Comparison of ENCODE assay signal across 8 mouse cellular contexts in genomic region chr17:12757990-12758389, GRCm38 (mm10). TPM values are rescaled to one million over a fixed set of nuclear protein-coding genes. Genes with fewer than 3 reads are reported as not detected.
A peak's percentile ranks its signal among the peaks of the same experiment; 100 is the strongest.
DNase-seq lines count a peak whose midpoint lies in the region; ATAC-seq and TF ChIP-seq lines count a peak whose summit lies in the region.

No protein-coding gene starts in this region.

- H3K27me3 ChIP-seq in embryonic facial prominence, embryonic 15.5 days = no peaks in the 10 kb centered on the region
- H3K27me3 ChIP-seq in embryonic facial prominence, embryonic 10.5 days (replicated peaks; ENCODE audit: low read depth, poor library complexity, severe bottlenecking) = no peaks in the 10 kb centered on the region

- peaks cover 4% of the 10 kb centered on the region; the same call in 1 of the 2 replicates for H3K36me3 ChIP-seq in embryonic facial prominence, embryonic 15.5 days
- peaks cover 48% of the 10 kb centered on the region for H3K36me3 ChIP-seq in embryonic facial prominence, embryonic 10.5 days (replicated peaks)

- TF ChIP-seq CTCF in gastrocnemius, adult 2 months (IDR thresholded peaks at IDR 0.05) = no peak

- 0 out of 2 replicates have a peak overlapping the region, but pooled peaks have one; percentile 14 for H3K27ac ChIP-seq in embryonic facial prominence, embryonic 15.5 days (replicated peaks)
- H3K27ac ChIP-seq in embryonic facial prominence, embryonic 10.5 days (replicated peaks) = no peak overlapping the region
- H3K27ac ChIP-seq in gastrocnemius, adult 2 months = peak overlapping the region; percentile 92

- H3K4me1 ChIP-seq in embryonic facial prominence, embryonic 15.5 days = peaks cover 75% of the 10 kb centered on the region
- peaks cover 47% of the 10 kb centered on the region for H3K4me1 ChIP-seq in embryonic facial prominence, embryonic 10.5 days

- no peak for ATAC-seq in embryonic facial prominence, embryonic 15.5 days (ENCODE audit: insufficient number of reproducible peaks, low FRiP score, low TSS enrichment, low read depth)

- no peak for DNase-seq in embryonic facial prominence, embryonic 10.5 days (ENCODE audit: low spot score)
- peak; percentile 59 for DNase-seq in right cerebral cortex, adult 18-20 months
- no peak for DNase-seq in right cerebral cortex, postnatal 4 days
- peak; percentile 77 for DNase-seq in gastrocnemius, adult 2 months
- DNase-seq in left cerebral cortex, postnatal 36 days (ENCODE audit: low spot score in 2 of 2) = peak; percentile 29 to 34
- no peak for DNase-seq in embryo, embryonic 11 days
- DNase-seq in layer of hippocampus, postnatal 25 days (ENCODE audit: extremely low spot score in 1 of 2, low spot score in 1 of 2) = no peak

- no peak overlapping the region for H3K9ac ChIP-seq in embryonic facial prominence, embryonic 15.5 days

- H3K4me2 ChIP-seq in embryonic facial prominence, embryonic 15.5 days (replicated peaks) = no peak overlapping the region

- 59% methylated on average over 5 of the region's 5 CpGs for WGBS in embryonic facial prominence, embryonic 15.5 days
- WGBS in embryonic facial prominence, embryonic 10.5 days = 92% methylated on average over 5 of the region's 5 CpGs

- intact Hi-C loops in gastrocnemius, adult 2 months (cut with DNase I) = loop anchor here (2.0 kb wide), 1 partner anchor 35 kb away; no protein-coding TSS in a partner anchor
- intact Hi-C loops in left cerebral cortex, postnatal 36 days (cut with DNase I) = no loop called here

- H3K4me3 ChIP-seq in embryonic facial prominence, embryonic 15.5 days (replicated peaks) = no peak overlapping the region
- no peak overlapping the region for H3K4me3 ChIP-seq in embryonic facial prominence, embryonic 10.5 days
- H3K4me3 ChIP-seq in gastrocnemius, adult 2 months = peak overlapping the region; percentile 43

- H3K9me3 ChIP-seq in embryonic facial prominence, embryonic 15.5 days (replicated peaks) = no peaks in the 10 kb centered on the region
- H3K9me3 ChIP-seq in embryonic facial prominence, embryonic 10.5 days = no peaks in the 10 kb centered on the region

RNA-seq across cellular contexts. Expression of gene Igf2r, which starts 11.5 kb away (rescaled TPM):
- polyA plus RNA-seq in embryonic facial prominence, embryonic 15.5 days (2015; fragmentation: Nextera tagmentation; extraction: Ambion mirVana) = 39.8 and 44.2 TPM in 2 replicates
- 25.9 and 27.2 TPM in 2 replicates for polyA plus RNA-seq in embryonic facial prominence, embryonic 10.5 days (2016; fragmentation: Nextera tagmentation; extraction: Ambion mirVana)
- total RNA-seq in gastrocnemius, adult 2 months (2021) = 10 to 100 TPM; 36.9 to 46.7 TPM
- 10 to 100 TPM; 27.0 to 27.7 TPM for total RNA-seq in left cerebral cortex, postnatal 36 days (2021)
- 10 to 100 TPM; 28.1 to 29.8 TPM for total RNA-seq in layer of hippocampus, postnatal 25 days (2021)

Comparison
In these comparisons a context has a peak if more than half of its experiments do, and no peak if none do; other contexts are left out.
1. DNase-seq: peak in right cerebral cortex, adult 18-20 months (single experiment), gastrocnemius, adult 2 months (single experiment) and left cerebral cortex, postnatal 36 days (2 of 2); none in embryonic facial prominence, embryonic 10.5 days (single experiment), right cerebral cortex, postnatal 4 days (single experiment), embryo, embryonic 11 days (single experiment) and layer of hippocampus, postnatal 25 days (0 of 2).